Mouse (Mus musculus) cerebellum, adult (tissue): ENCODE measurements around the gene Irx1.

ENCODE experiments used
- ATAC-seq: cut with Nextera tagmentation; 2 replicates; pipeline ENCODE4 v1.9.2; 2017; ENCODE audit warnings: mild to moderate bottlenecking, moderate library complexity, mixed read lengths; ENCODE audit not compliant: insufficient number of reproducible peaks, low FRiP score, low TSS enrichment

The Irx1 gene

GRCm38 (mm10) chr13:71963356-71964351 lies at the start of gene Irx1:
Gene Irx1 (minus strand): TSS chr13:71963723.
- no peak for ATAC-seq

DNA sequence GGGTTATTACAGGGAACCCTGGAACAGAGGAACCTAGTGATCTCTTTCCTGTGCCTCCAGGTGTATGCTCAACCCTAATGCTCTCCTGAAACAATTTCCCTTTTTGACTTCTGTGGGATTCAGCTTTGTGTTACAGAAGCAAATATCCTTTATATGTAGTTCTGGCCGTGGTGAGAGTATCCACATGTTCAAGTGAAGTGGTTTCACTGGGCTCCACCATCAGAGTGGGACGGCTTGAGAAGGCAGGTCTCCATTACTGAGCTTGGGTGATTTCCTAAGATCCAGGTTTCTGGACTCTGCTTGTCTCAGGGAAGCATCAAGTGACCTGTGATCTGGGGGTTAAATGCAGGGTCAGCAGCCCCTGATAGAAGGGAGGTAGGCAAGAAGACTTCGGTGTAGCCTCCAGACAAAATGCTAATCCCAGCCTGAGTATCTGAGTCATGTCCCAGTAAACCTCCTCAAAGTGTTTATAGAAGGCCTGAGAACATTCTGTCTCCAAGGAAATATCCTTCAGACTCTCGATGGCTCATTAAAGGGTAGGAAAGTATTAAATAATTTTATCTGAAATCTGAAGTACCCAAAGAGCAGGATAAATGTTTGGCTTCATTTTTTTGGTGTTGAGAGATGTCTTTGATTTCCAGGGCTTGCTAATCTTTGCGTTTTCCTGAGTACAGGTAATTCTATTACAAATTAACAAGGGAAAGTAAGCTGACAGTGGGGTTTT lies 16.6 kb upstream of the Irx1 start:
- no peak for ATAC-seq

DNA sequence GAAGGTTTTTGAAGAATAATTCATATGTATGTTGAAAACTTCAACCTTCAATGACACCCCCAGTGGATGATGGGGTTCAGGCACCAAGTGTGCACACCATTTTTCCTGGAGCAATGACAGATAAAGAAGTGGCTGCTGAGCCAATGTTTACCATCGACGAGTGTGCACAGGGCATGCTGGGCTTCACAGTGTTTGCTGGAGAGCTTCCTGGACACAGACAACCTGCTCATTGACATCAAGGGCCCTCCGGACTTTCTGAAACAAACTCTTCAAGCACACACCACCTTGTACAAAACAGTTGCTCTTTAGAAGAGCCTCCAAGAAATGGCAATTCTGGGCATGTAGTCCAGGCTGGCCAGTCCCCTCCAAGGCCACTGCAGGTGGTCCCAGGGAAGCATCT lies 12.2 kb upstream of the Irx1 start:
- ATAC-seq = no peak

GRCm38 (mm10) chr13:71968286-71968685 lies 4.8 kb upstream of the Irx1 start:
- no peak for ATAC-seq

DNA sequence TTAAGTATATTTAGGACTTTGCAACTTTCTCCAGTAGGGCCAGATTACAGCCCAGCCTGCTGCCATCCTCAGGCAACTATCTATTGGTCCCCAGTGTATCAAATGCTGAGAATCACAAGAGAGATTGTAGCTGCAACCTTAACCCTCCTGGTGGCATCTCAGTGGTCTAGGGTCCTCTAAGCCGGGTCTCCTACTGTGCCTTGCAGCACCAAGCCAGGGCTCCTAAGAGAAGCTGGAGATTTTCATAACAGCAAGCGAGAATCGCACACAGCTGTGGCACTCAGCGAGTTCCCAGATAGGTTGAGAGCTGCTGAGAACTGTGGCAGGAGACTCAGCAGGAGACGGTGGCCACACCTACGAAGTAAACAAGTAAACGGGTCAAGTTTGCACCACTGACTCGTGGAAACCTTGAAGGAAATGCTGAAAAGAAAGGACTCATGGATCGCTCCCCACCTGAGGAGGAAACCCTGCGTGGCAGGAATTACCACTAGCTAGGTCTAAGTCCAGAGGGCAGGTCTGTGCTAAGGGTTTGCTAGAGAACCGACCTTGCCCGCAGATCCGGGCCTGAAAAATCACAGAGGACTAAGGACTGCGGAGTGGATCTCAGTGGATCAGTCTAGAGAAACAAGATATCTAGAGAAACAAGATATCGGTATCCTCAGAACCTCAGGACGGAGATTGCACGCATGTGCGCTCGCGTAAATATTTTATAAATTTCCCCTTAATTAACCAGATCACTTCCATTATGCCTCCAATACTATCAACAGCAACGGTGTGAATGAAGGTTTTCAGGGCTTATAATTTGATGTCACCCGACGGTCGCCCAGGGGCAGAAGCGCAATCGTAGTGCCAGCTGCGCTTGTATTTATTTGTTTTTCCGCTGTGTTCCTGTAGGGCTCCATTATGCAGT lies 4.1 kb upstream of the Irx1 start:
- no peak for ATAC-seq

GRCm38 (mm10) chr13:71966631-71967030 lies 3.1 kb upstream of the Irx1 start:
- no peak for ATAC-seq

- ATAC-seq = no peak
Observed at GRCm38 (mm10) chr13:71964366-71964765, 843 bp upstream of the Irx1 start.

DNA sequence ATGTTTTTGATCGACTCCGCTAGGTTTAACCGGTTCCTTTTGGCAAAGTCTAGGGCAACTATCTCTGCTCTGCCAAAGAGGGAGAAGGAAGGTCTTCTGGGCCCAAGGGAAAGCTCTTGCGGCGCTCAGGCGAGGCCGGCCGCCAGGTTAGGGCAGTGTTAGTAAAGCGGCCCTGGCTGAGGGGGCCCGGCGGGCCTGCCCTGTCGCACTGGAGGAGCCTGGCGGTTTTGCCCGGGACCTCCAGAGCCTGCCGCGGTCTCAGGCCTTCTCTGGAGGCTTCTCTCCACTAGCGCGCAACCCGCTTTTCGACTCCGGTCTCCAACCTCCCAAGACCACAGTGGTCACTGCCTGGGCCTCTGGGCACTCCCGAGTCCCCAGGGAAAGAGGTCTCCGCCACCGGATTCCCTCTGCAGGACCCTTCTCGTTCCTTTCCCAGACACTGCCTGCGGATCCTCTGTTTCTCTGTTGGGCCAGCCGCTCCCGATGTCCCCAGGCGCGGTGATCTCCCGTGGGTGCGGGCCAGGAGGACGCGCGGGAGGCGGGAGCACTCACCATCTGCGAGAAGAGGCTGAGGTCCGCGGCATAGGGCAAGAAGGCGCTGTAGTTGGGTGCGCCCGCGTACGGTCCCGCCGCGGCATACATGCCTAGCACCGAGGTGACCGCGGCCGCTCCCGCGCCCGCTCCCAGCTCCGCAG lies 715 bp downstream of the Irx1 start:
- no peak for ATAC-seq

- no peak for ATAC-seq
Observed at GRCm38 (mm10) chr13:71961891-71962660, 1.4 kb downstream of the Irx1 start.

GRCm38 (mm10) chr13:71960846-71961735 lies 2.4 kb downstream of the Irx1 start:
- ATAC-seq = no peak

DNA sequence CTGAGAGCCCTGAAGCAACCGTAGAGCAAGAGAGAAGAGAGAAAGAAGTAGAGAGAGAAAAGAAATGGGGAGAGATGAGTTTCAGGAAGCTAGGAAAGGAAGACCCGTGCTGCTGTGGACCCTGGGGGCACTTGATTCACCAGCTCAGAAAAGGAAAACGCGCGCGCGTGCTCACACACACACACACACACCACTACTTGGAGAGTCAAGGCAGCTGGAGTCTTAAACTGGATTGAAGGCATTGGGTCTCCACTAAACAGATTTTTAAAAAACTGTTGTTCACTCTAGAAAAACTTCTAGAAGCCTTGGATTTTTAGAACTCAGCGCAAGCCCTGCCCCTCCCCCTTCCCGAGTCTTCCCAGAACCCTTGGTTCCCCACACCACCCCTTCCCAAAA lies 3.2 kb downstream of the Irx1 start:
- no peak for ATAC-seq

- ATAC-seq = no peak
Observed at GRCm38 (mm10) chr13:71959361-71960276, 3.9 kb downstream of the Irx1 start.

GRCm38 (mm10) chr13:71958651-71959050 lies 4.9 kb downstream of the Irx1 start:
- no peak for ATAC-seq

DNA sequence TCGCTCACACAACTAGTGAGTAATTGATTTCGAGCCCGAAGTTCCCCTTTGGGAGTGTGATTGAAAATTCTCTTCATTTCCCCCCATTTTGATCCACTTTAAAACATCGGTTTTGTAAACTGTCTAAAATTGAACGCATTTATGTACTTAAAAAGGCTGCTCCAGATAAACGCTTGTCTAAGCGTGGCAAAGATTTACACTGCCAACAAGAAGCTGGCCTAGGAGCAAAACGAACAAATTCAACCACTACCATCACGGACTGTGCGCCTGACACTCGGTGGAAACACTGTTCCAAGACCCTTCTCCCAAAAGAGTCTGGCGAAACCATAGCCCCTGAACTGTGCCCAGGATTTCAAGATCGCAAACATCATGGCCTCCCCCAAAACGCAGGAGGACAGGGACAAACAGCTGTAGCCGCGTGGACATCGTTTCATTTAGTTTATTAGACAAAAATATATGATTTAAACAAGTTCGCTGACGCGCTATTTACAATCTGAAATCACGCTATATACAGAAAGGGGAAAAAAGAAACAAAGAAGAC lies 5.6 kb downstream of the Irx1 start:
- ATAC-seq = no peak

- ATAC-seq = no peak
Observed at GRCm38 (mm10) chr13:71957147-71957546, 6.4 kb downstream of the Irx1 start.

DNA sequence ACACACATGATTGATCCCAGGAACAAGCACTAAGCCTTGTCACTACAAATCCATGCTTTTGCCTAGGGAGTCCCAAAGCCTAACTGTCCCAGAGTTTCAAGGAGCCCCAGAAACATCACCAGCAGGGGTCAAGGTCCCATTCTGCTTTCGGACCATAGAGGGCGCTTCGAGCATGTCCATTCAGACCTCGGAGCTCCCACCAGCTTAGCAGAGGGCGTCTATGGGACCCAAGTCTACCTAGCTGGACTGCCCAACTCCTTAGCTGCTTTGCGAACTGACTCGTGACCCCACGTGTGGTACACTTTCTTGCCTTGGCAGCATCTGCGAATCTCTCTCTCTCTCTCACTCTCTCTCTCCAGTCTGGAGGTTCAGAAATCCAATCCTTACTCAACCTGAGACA lies 7.0 kb downstream of the Irx1 start:
- no peak for ATAC-seq

DNA sequence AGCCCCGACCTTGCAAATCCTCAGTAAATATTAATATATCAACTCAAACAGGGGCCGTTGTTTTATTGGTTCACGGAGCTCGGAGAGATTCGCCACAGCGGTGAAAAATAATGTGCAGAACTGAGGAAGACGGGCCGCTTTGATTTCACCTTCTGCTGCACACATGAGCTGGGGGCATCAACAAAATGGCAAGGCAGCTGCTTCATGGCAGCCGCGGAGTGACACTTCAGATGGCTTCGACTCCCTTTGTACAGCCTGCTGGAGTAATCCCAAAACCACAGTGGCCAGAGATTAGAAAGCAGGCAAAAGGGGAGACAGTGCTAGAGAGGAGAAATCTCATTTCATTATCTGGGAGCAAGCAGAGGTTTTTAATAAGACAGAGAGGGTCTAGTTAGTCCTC lies 11.6 kb downstream of the Irx1 start:
- no peak for ATAC-seq
